Mouse (Mus musculus) C2C12 (cell line): ENCODE measurements around the gene Gm21627. TPM values are rescaled to one million over a fixed set of nuclear protein-coding genes. Genes with fewer than 3 reads are reported as not detected.
"Not testable (repeated sequence)": the region's sequence is repeated elsewhere in the genome, so short reads cannot be mapped to it uniquely, and the experiment has no call there.

Experiments used
- H3K27me3 ChIP-seq: one replicate; pipeline ENCODE4 v1.6.1; 2011; ENCODE audit not compliant: control insufficient read depth, insufficient read depth, insufficient read length
- H3K36me3 ChIP-seq: one replicate; pipeline ENCODE4 v1.6.1; 2011; ENCODE audit not compliant: control insufficient read depth, insufficient read depth
- H3K4me3 ChIP-seq: one replicate; pipeline ENCODE4 v1.5.1; 2011; ENCODE audit warnings: mild to moderate bottlenecking, control low read depth; ENCODE audit not compliant: poor library complexity, insufficient read depth, severe bottlenecking
- H3K79me2 ChIP-seq: one replicate; pipeline ENCODE4 v1.6.1; 2011; ENCODE audit not compliant: control insufficient read depth, insufficient read depth
- H3K79me3 ChIP-seq: one replicate; pipeline ENCODE4 v1.6.1; 2011; ENCODE audit warnings: low read depth, control low read depth
- H3ac ChIP-seq: one replicate; pipeline ENCODE3; 2011; ENCODE audit warnings: low read depth; ENCODE audit not compliant: control insufficient read depth, insufficient read length
- long read RNA-seq, 2 experiments: library from polyadenylated mRNA; unstranded; transcript quantifications; one replicate each; pipeline ENCODE4 v2.0.0; 2019 to 2020
- polyA plus RNA-seq: library from polyadenylated mRNA; unstranded; fragments of >200 nt; fragmentation: generic; extraction: Trizol; gene quantifications from one replicate; pipeline ENCODE4 v1.2.1, GENCODE M21; 2012; ENCODE audit warnings: missing spikeins

Gm21627 gene
- polyA plus RNA-seq = not detected
- long read RNA-seq, experiment 1 = 0 reads
- long read RNA-seq, experiment 2 = 0 reads

GRCm38 (mm10) chrY:63228127-63228526 lies at the start of gene Gm21627:
Gm21627 (plus strand) TSS chrY:63228427.
- not testable (repeated sequence) for H3K79me2 ChIP-seq, H3K79me3 ChIP-seq, H3K4me3 ChIP-seq, H3K36me3 ChIP-seq, H3K27me3 ChIP-seq, H3ac ChIP-seq
